Mouse (Mus musculus): ENCODE measurements around the gene Ap5s1. TPM values are rescaled to one million over a fixed set of nuclear protein-coding genes. Genes with fewer than 3 reads are reported as not detected.

Gene Ap5s1
- polyA plus RNA-seq, 1 experiment from 2014 or later = 19.5 TPM

DNA sequence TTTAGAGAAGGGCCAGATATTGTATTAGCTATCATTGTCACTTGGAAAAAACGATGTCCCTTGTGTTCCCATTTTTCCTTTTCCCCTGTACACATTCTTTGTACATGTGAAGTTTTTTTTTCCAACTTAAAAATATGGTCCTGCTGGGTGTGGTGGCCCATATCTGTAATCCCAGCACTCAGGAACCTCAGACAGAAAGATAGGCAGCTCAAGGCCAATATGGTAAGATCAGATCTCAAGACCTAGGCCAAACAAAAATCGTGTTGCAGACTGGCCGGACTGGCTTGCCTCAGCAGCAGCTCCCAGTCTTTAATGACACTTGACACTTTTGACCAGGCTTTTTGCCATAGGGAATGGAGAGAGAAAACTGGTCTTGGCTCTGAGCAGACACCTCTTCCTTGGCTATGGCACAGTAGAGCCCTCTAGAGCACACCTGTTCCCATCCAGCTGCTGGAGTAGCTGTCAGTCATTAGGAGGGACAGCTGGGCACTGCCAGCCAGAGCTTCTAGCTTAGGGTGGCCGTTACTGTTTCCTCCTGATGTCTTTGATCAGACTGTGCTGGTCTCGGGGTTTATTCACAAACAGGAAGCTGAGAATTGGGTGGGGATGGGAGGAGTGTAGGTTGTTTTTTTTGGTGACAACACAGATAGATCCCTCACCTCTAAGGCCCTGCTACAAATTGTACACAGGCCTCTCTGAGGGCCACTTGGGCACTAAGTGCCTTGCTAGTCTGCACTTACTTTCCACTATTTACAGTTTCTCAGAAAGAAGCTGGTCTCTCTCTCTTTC lies 17.2 kb upstream of the Ap5s1 start:
- Histone ChIP-seq H3K9ac (replicated peaks) (peak overlapping the region; percentile 78), H3K27ac (ENCODE audit: low read depth) (peak overlapping the region; percentile 85), H3K36me3 (replicated peaks; ENCODE audit: insufficient read depth, low read length) (peaks cover 57% of the 10 kb centered on the region), H3K27me3 (ENCODE audit: insufficient read depth, low read length) (no peaks in the 10 kb centered on the region), H3K4me3 (ENCODE audit: low read depth, low read length) (peak overlapping the region; percentile 74), H3K4me1 (ENCODE audit: insufficient read depth) (peaks cover 37% of the 10 kb centered on the region), H3K4me2 (ENCODE audit: low read depth, low read length) (peak overlapping the region; percentile 86), H3K9me3 (ENCODE audit: low read length) (no peaks in the 10 kb centered on the region)
- TF ChIP-seq EP300 (IDR thresholded peaks at IDR 0.05; ENCODE audit: low read depth) (peak; percentile 94), CTCF (IDR thresholded peaks at IDR 0.05; ENCODE audit: low read depth) (no peak)
- peak; percentile 32 for DNase-seq
- peak; percentile 31; the same call in 1 of the 2 replicates for ATAC-seq
- WGBS (ENCODE audit: insufficient replicate concordance) = 37% methylated on average over 5 of the region's 5 CpGs

DNA sequence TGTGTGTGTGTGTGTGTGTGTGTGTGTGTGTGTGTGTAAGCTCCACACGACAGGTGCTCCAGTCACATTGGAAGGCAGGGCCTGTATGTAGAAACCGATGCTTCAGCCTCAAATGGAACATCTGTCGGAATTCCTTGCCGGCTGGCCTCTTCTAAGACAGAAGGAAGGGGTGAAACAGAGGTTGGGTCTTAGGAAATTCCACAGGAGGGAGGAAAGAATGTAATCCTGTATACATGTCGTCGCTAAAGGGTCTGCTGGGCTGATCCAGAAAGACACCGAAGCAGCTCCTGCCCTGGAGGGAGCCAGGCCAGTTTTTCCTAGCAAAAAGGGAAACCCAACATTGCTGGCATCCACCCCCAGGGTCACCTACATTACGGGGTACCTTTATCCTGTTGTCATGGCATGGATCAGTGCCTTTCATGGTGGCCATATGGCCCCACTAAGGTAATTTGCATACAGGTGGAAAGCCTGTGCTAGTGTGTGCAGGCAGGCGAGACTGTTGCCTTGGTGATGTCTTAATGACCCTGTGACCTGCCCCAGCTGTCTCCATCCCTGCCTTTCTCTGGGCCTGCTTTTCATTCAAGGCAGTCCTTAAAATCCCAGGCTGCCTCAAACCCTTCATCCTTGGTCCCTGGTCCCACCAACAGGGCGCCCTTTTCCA lies 16.4 kb upstream of the Ap5s1 start:
- Histone ChIP-seq H3K4me1 (ENCODE audit: insufficient read depth) (peaks cover 37% of the 10 kb centered on the region), H3K4me2 (ENCODE audit: low read depth, low read length) (peak overlapping the region; percentile 86), H3K9me3 (ENCODE audit: low read length) (no peaks in the 10 kb centered on the region), H3K9ac (replicated peaks) (peak overlapping the region; percentile 78; the same call in 1 of the 2 replicates), H3K27me3 (ENCODE audit: insufficient read depth, low read length) (no peaks in the 10 kb centered on the region), H3K4me3 (ENCODE audit: low read depth, low read length) (peak overlapping the region; percentile 74; the same call in 1 of the 2 replicates), H3K27ac (ENCODE audit: low read depth) (peak overlapping the region; percentile 85), H3K36me3 (replicated peaks; ENCODE audit: insufficient read depth, low read length) (peaks cover 61% of the 10 kb centered on the region)
- 77% methylated on average over 10 of the region's 10 CpGs for WGBS (ENCODE audit: insufficient replicate concordance)
- no peak for DNase-seq
- TF ChIP-seq CTCF (IDR thresholded peaks at IDR 0.05; ENCODE audit: low read depth) (no peak), EP300 (IDR thresholded peaks at IDR 0.05; ENCODE audit: low read depth) (no peak)
- ATAC-seq = no peak

DNA sequence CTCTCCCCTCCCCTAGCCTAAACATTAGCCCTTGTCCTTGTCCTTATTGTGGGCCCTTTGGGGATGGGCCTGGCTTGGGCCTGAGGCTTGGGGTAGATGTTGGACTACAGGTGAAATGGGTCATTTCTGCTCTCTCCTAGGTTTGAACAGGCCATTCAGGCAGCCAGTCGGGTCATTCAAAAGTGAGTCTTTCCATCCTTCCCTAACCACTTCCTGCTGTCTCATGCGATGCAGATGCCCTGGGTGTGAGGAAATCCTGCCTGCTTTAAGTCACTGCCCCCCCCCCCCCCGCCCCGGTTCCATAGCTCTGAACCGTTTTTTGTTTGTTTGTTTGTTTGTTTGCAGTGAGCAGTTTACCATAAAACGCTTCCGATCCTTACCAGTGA lies 15.9 kb upstream of the Ap5s1 start:
- TF ChIP-seq EP300 (IDR thresholded peaks at IDR 0.05; ENCODE audit: low read depth) = no peak
- no peak for TF ChIP-seq CTCF (IDR thresholded peaks at IDR 0.05; ENCODE audit: low read depth)
- peaks cover 64% of the 10 kb centered on the region for H3K36me3 ChIP-seq (replicated peaks; ENCODE audit: insufficient read depth, low read length)
- DNase-seq (no peak), ATAC-seq (no peak)
- 62% methylated on average over 7 of the region's 7 CpGs for WGBS (ENCODE audit: insufficient replicate concordance)
- H3K4me2 ChIP-seq (ENCODE audit: low read depth, low read length) = 0 out of 2 replicates have a peak overlapping the region, but pooled peaks have one; percentile 86
- H3K27ac ChIP-seq (ENCODE audit: low read depth) = no peak overlapping the region; the same call in 1 of the 2 replicates
- H3K9me3 ChIP-seq (ENCODE audit: low read length) = no peaks in the 10 kb centered on the region
- no peak overlapping the region for H3K4me3 ChIP-seq (ENCODE audit: low read depth, low read length)
- H3K9ac ChIP-seq (replicated peaks) = no peak overlapping the region
- peaks cover 35% of the 10 kb centered on the region for H3K4me1 ChIP-seq (ENCODE audit: insufficient read depth)
- no peaks in the 10 kb centered on the region for H3K27me3 ChIP-seq (ENCODE audit: insufficient read depth, low read length)

DNA sequence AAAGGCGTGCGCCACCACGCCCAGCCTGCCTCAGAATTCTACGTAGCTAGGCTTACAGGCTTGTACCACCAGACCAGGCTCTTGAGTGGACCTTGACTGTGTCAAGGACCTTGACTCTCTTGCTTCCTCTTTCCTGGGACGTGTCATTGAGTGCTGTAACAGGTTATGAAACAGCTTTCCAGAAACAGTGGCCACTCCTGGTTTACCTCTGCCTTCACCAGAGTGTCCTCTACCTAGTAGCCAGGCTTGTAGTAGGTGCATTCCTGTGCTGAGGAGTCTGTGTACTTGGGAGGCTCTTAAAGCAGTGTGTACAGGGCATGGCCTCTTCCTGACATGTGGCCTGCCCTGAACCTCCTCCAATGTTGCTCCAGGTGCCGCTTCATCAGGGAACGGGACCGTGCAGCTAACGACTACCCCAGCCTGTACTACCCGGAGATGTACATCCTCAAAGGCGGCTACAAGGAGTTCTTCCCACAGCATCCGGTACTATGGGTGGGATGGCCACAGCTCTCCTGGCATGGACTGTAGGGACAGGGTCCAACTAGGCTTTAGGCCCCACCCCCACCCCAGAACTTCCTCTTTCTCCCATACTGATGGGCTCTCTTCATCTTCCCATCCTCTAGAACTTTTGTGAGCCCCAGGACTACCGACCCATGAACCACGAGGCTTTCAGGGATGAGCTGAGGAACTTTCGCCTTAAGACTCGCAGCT lies 10.1 kb upstream of the Ap5s1 start:
- H3K4me2 ChIP-seq (ENCODE audit: low read depth, low read length) = no peak overlapping the region
- DNase-seq = no peak
- WGBS (ENCODE audit: insufficient replicate concordance) = 84% methylated on average over 16 of the region's 16 CpGs
- ATAC-seq = 0 out of 2 replicates have a peak, but pooled peaks have one; percentile 17
- H3K4me1 ChIP-seq (ENCODE audit: insufficient read depth) = no peaks in the 10 kb centered on the region
- no peaks in the 10 kb centered on the region for H3K27me3 ChIP-seq (ENCODE audit: insufficient read depth, low read length)
- TF ChIP-seq EP300 (IDR thresholded peaks at IDR 0.05; ENCODE audit: low read depth) = no peak
- no peak for TF ChIP-seq CTCF (IDR thresholded peaks at IDR 0.05; ENCODE audit: low read depth)
- H3K27ac ChIP-seq (ENCODE audit: low read depth) = no peak overlapping the region
- H3K36me3 ChIP-seq (replicated peaks; ENCODE audit: insufficient read depth, low read length) = peaks cover 75% of the 10 kb centered on the region
- no peak overlapping the region for H3K9ac ChIP-seq (replicated peaks)
- H3K9me3 ChIP-seq (ENCODE audit: low read length) = no peaks in the 10 kb centered on the region
- H3K4me3 ChIP-seq (ENCODE audit: low read depth, low read length) = no peak overlapping the region

DNA sequence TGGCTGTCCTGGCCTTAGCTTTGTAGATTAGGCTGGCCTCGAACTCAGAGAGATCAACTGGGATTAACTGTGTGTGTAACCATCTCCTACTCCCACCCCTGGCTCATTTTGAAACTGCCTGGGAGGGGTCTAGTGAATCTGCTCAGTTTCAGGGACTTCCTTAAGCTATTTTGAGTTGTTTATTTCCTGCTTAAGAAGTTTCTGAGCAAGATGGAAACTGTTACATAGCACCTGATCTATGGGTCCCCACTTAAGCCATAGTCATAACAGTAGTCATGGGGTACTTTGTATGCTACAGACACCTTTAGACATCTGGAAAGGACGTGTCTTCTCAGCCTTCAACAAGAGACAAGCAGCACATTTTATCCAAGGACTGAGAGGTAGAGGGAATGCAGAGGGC lies 6.2 kb upstream of the Ap5s1 start:
- peaks cover 43% of the 10 kb centered on the region for H3K36me3 ChIP-seq (replicated peaks; ENCODE audit: insufficient read depth, low read length)
- no peaks in the 10 kb centered on the region for H3K27me3 ChIP-seq (ENCODE audit: insufficient read depth, low read length)
- H3K4me1 ChIP-seq (ENCODE audit: insufficient read depth) = peaks cover 23% of the 10 kb centered on the region
- H3K9ac ChIP-seq (replicated peaks) = no peak overlapping the region
- H3K4me3 ChIP-seq (ENCODE audit: low read depth, low read length) = no peak overlapping the region
- H3K27ac ChIP-seq (ENCODE audit: low read depth) = no peak overlapping the region
- 81% methylated on average over 2 of the region's 2 CpGs for WGBS (ENCODE audit: insufficient replicate concordance)
- ATAC-seq = no peak
- H3K9me3 ChIP-seq (ENCODE audit: low read length) = no peaks in the 10 kb centered on the region
- TF ChIP-seq EP300 (IDR thresholded peaks at IDR 0.05; ENCODE audit: low read depth) (no peak), CTCF (IDR thresholded peaks at IDR 0.05; ENCODE audit: low read depth) (no peak)
- DNase-seq = no peak
- no peak overlapping the region for H3K4me2 ChIP-seq (ENCODE audit: low read depth, low read length)

DNA sequence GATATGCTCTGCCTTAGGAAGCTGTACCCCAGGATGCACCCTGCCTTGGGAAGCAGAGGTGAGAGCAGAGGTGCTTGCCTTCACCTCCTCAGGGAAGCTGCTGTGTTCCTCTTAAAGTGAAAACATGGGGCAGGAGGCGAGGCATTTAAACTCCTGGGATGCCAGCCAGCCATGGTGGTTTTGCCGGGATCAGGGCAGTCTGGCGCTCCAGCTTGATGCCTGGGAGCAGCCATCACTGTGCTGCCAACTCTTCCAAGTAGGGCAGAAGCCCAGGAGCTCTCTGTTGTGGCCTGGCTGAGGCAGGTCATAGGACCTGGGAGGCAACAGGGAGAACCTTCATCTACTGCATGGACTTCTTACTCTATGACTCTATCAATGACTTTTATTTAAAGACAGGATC lies 5.6 kb upstream of the Ap5s1 start:
- Histone ChIP-seq H3K27me3 (ENCODE audit: insufficient read depth, low read length) (no peaks in the 10 kb centered on the region), H3K4me3 (ENCODE audit: low read depth, low read length) (no peak overlapping the region), H3K4me1 (ENCODE audit: insufficient read depth) (peaks cover 28% of the 10 kb centered on the region), H3K36me3 (replicated peaks; ENCODE audit: insufficient read depth, low read length) (peaks cover 39% of the 10 kb centered on the region), H3K9ac (replicated peaks) (no peak overlapping the region), H3K4me2 (ENCODE audit: low read depth, low read length) (no peak overlapping the region), H3K9me3 (ENCODE audit: low read length) (no peaks in the 10 kb centered on the region), H3K27ac (ENCODE audit: low read depth) (no peak overlapping the region)
- WGBS (ENCODE audit: insufficient replicate concordance) = 89% methylated on average over 3 of the region's 3 CpGs
- no peak for TF ChIP-seq EP300 (IDR thresholded peaks at IDR 0.05; ENCODE audit: low read depth)
- TF ChIP-seq CTCF (IDR thresholded peaks at IDR 0.05; ENCODE audit: low read depth) = no peak
- ATAC-seq (no peak), DNase-seq (no peak)

Data from liver, postnatal 0 days (tissue).